Mouse (Mus musculus) thymus, adult 2 months (tissue): ENCODE measurements around the gene Ackr3. TPM values are rescaled to one million over a fixed set of nuclear protein-coding genes. Genes with fewer than 3 reads are reported as not detected.

Experiments used
- DNase-seq: peaks from one replicate; pipeline ENCODE4 v3.0.0; 2021
- H3K27ac ChIP-seq: fragments of 200-500 bp; 2 replicates; pipeline ENCODE4 v1.5.1; 2012; ENCODE audit warnings: low read length, control low read depth; ENCODE audit not compliant: control insufficient read depth, insufficient read depth
- H3K27me3 ChIP-seq: fragments of 200-500 bp; 2 replicates; pipeline ENCODE4 v1.6.1; 2012; ENCODE audit warnings: mild to moderate bottlenecking, low read length, moderate library complexity, mixed read lengths; ENCODE audit not compliant: control insufficient read depth, insufficient read depth
- H3K36me3 ChIP-seq: fragments of 200-500 bp; 2 replicates; pipeline ENCODE4 v1.6.1; 2012; ENCODE audit warnings: mild to moderate bottlenecking, low read length, moderate library complexity; ENCODE audit not compliant: control insufficient read depth, insufficient read depth
- H3K4me1 ChIP-seq: fragments of 200-500 bp; replicated peaks from 2 replicates; pipeline ENCODE4 v1.6.1; 2012; ENCODE audit warnings: low read length; ENCODE audit not compliant: control insufficient read depth, insufficient read depth
- H3K4me3 ChIP-seq: fragments of 200-500 bp; 2 replicates; pipeline ENCODE4 v1.5.1; 2012; ENCODE audit warnings: mild to moderate bottlenecking, low read length, control low read depth, moderate library complexity; ENCODE audit not compliant: control insufficient read depth, insufficient read depth
- CTCF ChIP-seq: fragments of 200-500 bp; IDR thresholded peaks from 2 replicates; pipeline ENCODE4 v1.5.1; 2012; ENCODE audit warnings: mild to moderate bottlenecking, control low read depth, low read length, moderate library complexity, borderline replicate concordance; ENCODE audit not compliant: control insufficient read depth, poor library complexity, insufficient read depth; ENCODE audit errors: extremely low read depth
- POLR2A ChIP-seq: fragments of 200-500 bp; IDR thresholded peaks from 2 replicates; pipeline ENCODE4 v1.6.1; 2012; ENCODE audit warnings: mild to moderate bottlenecking, low read length, control low read depth, moderate library complexity; ENCODE audit not compliant: control insufficient read depth, poor library complexity, insufficient read depth; ENCODE audit errors: extremely low read depth
- WGBS: fragments of 180-500 bp; shearing (Covaris S2); methylation state at CpG from one replicate; pipeline ENCODE4 v1.1.7; 2018; 5-methylcytosine and 5-hydroxymethylcytosine counted together
- polyA plus RNA-seq: library from polyadenylated mRNA; depleted of rRNA; stranded (reverse); fragments of >200 nt; gene quantifications from 2 replicates; pipeline ENCODE4 v1.2.3, GENCODE M21; 2012; rRNA removed

The Ackr3 gene
- 17.1 and 24.7 TPM in 2 replicates for polyA plus RNA-seq

- Histone ChIP-seq H3K27ac (no peak within 1 kb of the TSS), H3K36me3 (no peaks in the 10 kb centered on the region), H3K4me3 (no peak within 1 kb of the TSS), H3K27me3 (no peaks in the 10 kb centered on the region; the same call in 1 of the 2 replicates), H3K4me1 (0 out of 2 replicates have a peak, but pooled peaks cover 2% of the 10 kb centered on the region)
- WGBS, result 1% methylated on average over 19 of the region's 19 CpGs
- TF ChIP-seq POLR2A (no peak), CTCF (peak; percentile 49; the same call in 1 of the 2 replicates)
- DNase-seq, result peak; percentile 37
These were observed at the start of gene Ackr3 for GRCm38 (mm10) chr1:90203783-90204690. TSS of gene Ackr3 (plus strand) at chr1:90203980.

GRCm38 (mm10) chr1:90156589-90156988 is 47.2 kb upstream of the Ackr3 start:
- 78% methylated on average over 7 of the region's 7 CpGs for WGBS
- no peak overlapping the region for H3K4me3 ChIP-seq
- H3K27ac ChIP-seq, result no peak overlapping the region
- no peak for DNase-seq
- H3K36me3 ChIP-seq, result no peaks in the 10 kb centered on the region
- H3K4me1 ChIP-seq, result no peaks in the 10 kb centered on the region; the same call in 1 of the 2 replicates
- no peak for TF ChIP-seq POLR2A
- TF ChIP-seq CTCF, result no peak
- no peaks in the 10 kb centered on the region for H3K27me3 ChIP-seq

- no peaks in the 10 kb centered on the region for H3K4me1 ChIP-seq
These were observed 43.9 kb upstream of the Ackr3 start for GRCm38 (mm10) chr1:90159927-90160326.

GRCm38 (mm10) chr1:90161623-90162022 is 42.2 kb upstream of the Ackr3 start:
- no peak for TF ChIP-seq POLR2A
- no peak for TF ChIP-seq CTCF
- no peak for DNase-seq
- H3K4me3 ChIP-seq, result no peak overlapping the region
- H3K27me3 ChIP-seq, result no peaks in the 10 kb centered on the region
- WGBS, result 73% methylated on average over 6 of the region's 6 CpGs
- H3K36me3 ChIP-seq, result no peaks in the 10 kb centered on the region
- H3K27ac ChIP-seq, result no peak overlapping the region
- no peaks in the 10 kb centered on the region for H3K4me1 ChIP-seq

More at GRCm38 (mm10) chr1:90159927-90160326, 43.9 kb upstream of the Ackr3 start:
- H3K36me3 ChIP-seq, result no peaks in the 10 kb centered on the region
- H3K4me3 ChIP-seq, result no peak overlapping the region
- TF ChIP-seq CTCF (no peak), POLR2A (no peak)
- DNase-seq, result no peak
- no peaks in the 10 kb centered on the region for H3K27me3 ChIP-seq
- H3K27ac ChIP-seq, result no peak overlapping the region
- WGBS, result 55% methylated on average over 13 of the region's 13 CpGs

- Histone ChIP-seq H3K36me3 (no peaks in the 10 kb centered on the region), H3K27me3 (no peaks in the 10 kb centered on the region), H3K4me1 (no peaks in the 10 kb centered on the region), H3K27ac (no peak overlapping the region), H3K4me3 (no peak overlapping the region)
- WGBS, result 53% methylated on average over 13 of the region's 13 CpGs
- no peak for DNase-seq
- TF ChIP-seq CTCF (no peak), POLR2A (no peak)
These were observed 41.4 kb upstream of the Ackr3 start for GRCm38 (mm10) chr1:90162379-90162857.

- Histone ChIP-seq H3K27me3 (no peaks in the 10 kb centered on the region), H3K4me1 (no peaks in the 10 kb centered on the region), H3K36me3 (no peaks in the 10 kb centered on the region), H3K4me3 (no peak overlapping the region), H3K27ac (no peak overlapping the region)
- 93% methylated on average over 7 of the region's 7 CpGs for WGBS
- TF ChIP-seq POLR2A (no peak), CTCF (no peak)
- DNase-seq, result no peak
These were observed 40.6 kb upstream of the Ackr3 start for GRCm38 (mm10) chr1:90163161-90163560.

- Histone ChIP-seq H3K27me3 (no peaks in the 10 kb centered on the region), H3K27ac (no peak overlapping the region), H3K4me1 (no peaks in the 10 kb centered on the region), H3K36me3 (no peaks in the 10 kb centered on the region), H3K4me3 (no peak overlapping the region)
- WGBS, result 72% methylated on average over 3 of the region's 3 CpGs
- TF ChIP-seq CTCF (no peak), POLR2A (no peak)
- DNase-seq, result no peak
These were observed 39.5 kb upstream of the Ackr3 start for GRCm38 (mm10) chr1:90164319-90164718.
